Mouse (Mus musculus) liver, adult 2 months (tissue): ENCODE measurements at regions not wholly inside any gene's neighbourhood (a gene's known extent, or its start where the extent isn't known, plus 50 kb on each side); places are given as distances from the start of the nearest gene placed in this dataset.

Experiments
- CTCF ChIP-seq: fragments of 200-500 bp; IDR thresholded peaks from 2 replicates; pipeline ENCODE4 v1.5.1; 2011; ENCODE audit warnings: low read depth, low read length, control low read depth
- POLR2A ChIP-seq: fragments of 200-500 bp; IDR thresholded peaks from 2 replicates; pipeline ENCODE4 v1.6.1; 2011; ENCODE audit warnings: low read length, control low read depth; ENCODE audit not compliant: insufficient read depth; ENCODE audit errors: extremely low read depth

GRCm38 (mm10) chr2:173468136-173468535, 54.2 kb upstream of the 1700021F07Rik start:
- TF ChIP-seq POLR2A, result no peak
- no peak for TF ChIP-seq CTCF
